Mouse (Mus musculus) heart, embryonic 11.5 days (tissue): Measurements from ENCODE around the gene Dhx35. TPM values are rescaled to one million over a fixed set of nuclear protein-coding genes. Genes with fewer than 3 reads are reported as not detected.
A peak's percentile ranks its signal among the peaks of the same experiment; 100 is the strongest.

Source experiments
- ATAC-seq: fragments of 200-750 bp; cut with Nextera tagmentation; replicated peaks from 2 replicates; pipeline ENCODE4 v1.8.0; 2017; ENCODE audit warnings: moderate library complexity; ENCODE audit not compliant: insufficient number of reproducible peaks, low FRiP score, low TSS enrichment
- H3K27ac ChIP-seq: fragments of 300-500 bp; sonication (generic); 2 replicates; pipeline ENCODE4 v1.5.1; 2014; ENCODE audit warnings: mild to moderate bottlenecking, low read depth, low read length
- H3K27me3 ChIP-seq: fragments of 300-500 bp; sonication (generic); 2 replicates; pipeline ENCODE4 v1.6.1; 2014; ENCODE audit warnings: mild to moderate bottlenecking, low read length, mixed read lengths; ENCODE audit not compliant: control insufficient read depth, insufficient read depth
- H3K36me3 ChIP-seq: fragments of 300-500 bp; sonication (generic); 2 replicates; pipeline ENCODE4 v1.6.1; 2014; ENCODE audit warnings: mild to moderate bottlenecking, low read length, moderate library complexity, mixed read lengths; ENCODE audit not compliant: control insufficient read depth, insufficient read depth
- H3K4me1 ChIP-seq: fragments of 300-500 bp; sonication (generic); 2 replicates; pipeline ENCODE4 v1.6.1; 2014; ENCODE audit warnings: low read length; ENCODE audit not compliant: control insufficient read depth, insufficient read depth
- H3K4me2 ChIP-seq: fragments of 300-500 bp; sonication (generic); 2 replicates; pipeline ENCODE4 v1.6.1; 2014; ENCODE audit warnings: mild to moderate bottlenecking, moderate library complexity
- H3K4me3 ChIP-seq: fragments of 300-500 bp; sonication (generic); 2 replicates; pipeline ENCODE4 v1.5.1; 2014; ENCODE audit warnings: low read depth, low read length
- H3K9ac ChIP-seq: fragments of 300-500 bp; sonication (generic); 2 replicates; pipeline ENCODE4 v1.6.1; 2014; ENCODE audit warnings: mild to moderate bottlenecking, low read depth, low read length, moderate library complexity
- H3K9me3 ChIP-seq: fragments of 300-500 bp; sonication (generic); replicated peaks from 2 replicates; pipeline ENCODE4 v1.6.1; 2016; ENCODE audit warnings: low read length; ENCODE audit not compliant: control insufficient read depth
- WGBS: fragments of 180-500 bp; shearing (Covaris S2); extraction: QIAGEN DNeasy Blood & Tissue Kit; methylation state at CpG from one replicate; pipeline ENCODE4 v1.1.7; 2014; ENCODE audit not compliant: insufficient replicate concordance; 5-methylcytosine and 5-hydroxymethylcytosine counted together
- polyA plus RNA-seq: library from polyadenylated mRNA; unstranded; fragments of >200 nt; fragmentation: Nextera tagmentation; extraction: Ambion mirVana; gene quantifications from 2 replicates; pipeline ENCODE4 v1.2.1, GENCODE M21; 2014

The Dhx35 gene
- polyA plus RNA-seq, 1 experiment from 2014 or later = 15.3 TPM

GRCm38 (mm10) chr2:158849416-158849815 is 54.8 kb downstream of the Dhx35 start:
- Histone ChIP-seq H3K27ac (no peak overlapping the region), H3K9me3 (no peaks in the 10 kb centered on the region), H3K27me3 (no peaks in the 10 kb centered on the region), H3K4me1 (no peaks in the 10 kb centered on the region), H3K36me3 (peaks cover 9% of the 10 kb centered on the region; the same call in 1 of the 2 replicates), H3K9ac (no peak overlapping the region), H3K4me2 (no peak overlapping the region), H3K4me3 (no peak overlapping the region)
- 70% methylated on average over 9 of the region's 9 CpGs for WGBS
- no peak for ATAC-seq

GRCm38 (mm10) chr2:158852579-158852978 is 58.0 kb downstream of the Dhx35 start:
- no peak for ATAC-seq
- H3K4me1 ChIP-seq = no peaks in the 10 kb centered on the region
- H3K27ac ChIP-seq = no peak overlapping the region
- H3K9me3 ChIP-seq = no peaks in the 10 kb centered on the region
- no peaks in the 10 kb centered on the region for H3K27me3 ChIP-seq
- no peak overlapping the region for H3K4me2 ChIP-seq
- H3K4me3 ChIP-seq = no peak overlapping the region
- WGBS = 38% methylated on average over 2 of the region's 2 CpGs
- no peak overlapping the region for H3K9ac ChIP-seq
- peaks cover 10% of the 10 kb centered on the region; the same call in 1 of the 2 replicates for H3K36me3 ChIP-seq

GRCm38 (mm10) chr2:158856896-158857499 is 62.4 kb downstream of the Dhx35 start:
- Histone ChIP-seq H3K4me1 (no peaks in the 10 kb centered on the region), H3K27me3 (no peaks in the 10 kb centered on the region), H3K36me3 (peaks cover 5% of the 10 kb centered on the region; the same call in 1 of the 2 replicates), H3K27ac (no peak overlapping the region), H3K4me2 (no peak overlapping the region), H3K9me3 (no peaks in the 10 kb centered on the region), H3K4me3 (no peak overlapping the region), H3K9ac (no peak overlapping the region)
- no peak; the same call in 1 of the 2 replicates for ATAC-seq
- WGBS = 82% methylated on average over 10 of the region's 10 CpGs

- H3K4me2 ChIP-seq = no peak overlapping the region
- no peak overlapping the region for H3K4me3 ChIP-seq
- H3K36me3 ChIP-seq = peaks cover 5% of the 10 kb centered on the region; the same call in 1 of the 2 replicates
- no peaks in the 10 kb centered on the region for H3K27me3 ChIP-seq
- no peaks in the 10 kb centered on the region for H3K9me3 ChIP-seq
- no peak; the same call in 1 of the 2 replicates for ATAC-seq
- WGBS = 89% methylated on average over 15 of the region's 15 CpGs
- H3K9ac ChIP-seq = no peak overlapping the region
- H3K27ac ChIP-seq = no peak overlapping the region
- H3K4me1 ChIP-seq = no peaks in the 10 kb centered on the region
These were observed 63.0 kb downstream of the Dhx35 start for GRCm38 (mm10) chr2:158857579-158857978.

GRCm38 (mm10) chr2:158861115-158861514 is 66.5 kb downstream of the Dhx35 start:
- Histone ChIP-seq H3K27me3 (no peaks in the 10 kb centered on the region), H3K9me3 (no peaks in the 10 kb centered on the region), H3K27ac (no peak overlapping the region), H3K36me3 (peaks cover 3% of the 10 kb centered on the region; the same call in 1 of the 2 replicates), H3K9ac (no peak overlapping the region), H3K4me1 (no peaks in the 10 kb centered on the region), H3K4me2 (no peak overlapping the region), H3K4me3 (no peak overlapping the region)
- no peak for ATAC-seq
- WGBS = 67% methylated on average over 2 of the region's 2 CpGs

- Histone ChIP-seq H3K9ac (no peak overlapping the region), H3K9me3 (no peaks in the 10 kb centered on the region), H3K4me3 (no peak overlapping the region), H3K36me3 (no peaks in the 10 kb centered on the region), H3K27ac (no peak overlapping the region), H3K4me2 (no peak overlapping the region), H3K27me3 (peaks cover 3% of the 10 kb centered on the region; the same call in 1 of the 2 replicates), H3K4me1 (no peaks in the 10 kb centered on the region)
- 0 out of 2 replicates have a peak, but pooled peaks have one; percentile 6 for ATAC-seq
- 43% methylated on average over 11 of the region's 11 CpGs for WGBS
These were observed 68.9 kb downstream of the Dhx35 start for GRCm38 (mm10) chr2:158863341-158864125.

- WGBS = 79% methylated on average over 4 of the region's 4 CpGs
- Histone ChIP-seq H3K4me1 (no peaks in the 10 kb centered on the region), H3K9me3 (no peaks in the 10 kb centered on the region), H3K9ac (no peak overlapping the region), H3K4me3 (no peak overlapping the region), H3K27me3 (peaks cover 3% of the 10 kb centered on the region; the same call in 1 of the 2 replicates), H3K4me2 (no peak overlapping the region), H3K36me3 (no peaks in the 10 kb centered on the region), H3K27ac (no peak overlapping the region)
- no peak for ATAC-seq
These were observed 69.5 kb downstream of the Dhx35 start for GRCm38 (mm10) chr2:158864126-158864458.

- peak; percentile 24; the same call in 1 of the 2 replicates for ATAC-seq
- 12% methylated on average over 10 of the region's 10 CpGs for WGBS
- no peak overlapping the region for H3K4me3 ChIP-seq
These were observed 70.8 kb downstream of the Dhx35 start for GRCm38 (mm10) chr2:158865358-158865757.

More at GRCm38 (mm10) chr2:158865358-158865757, 70.8 kb downstream of the Dhx35 start:
- no peak overlapping the region for H3K27ac ChIP-seq
- H3K4me1 ChIP-seq = peaks cover 7% of the 10 kb centered on the region; the same call in 1 of the 2 replicates
- H3K9me3 ChIP-seq = no peaks in the 10 kb centered on the region
- peaks cover 3% of the 10 kb centered on the region; the same call in 1 of the 2 replicates for H3K27me3 ChIP-seq
- H3K9ac ChIP-seq = no peak overlapping the region
- no peaks in the 10 kb centered on the region for H3K36me3 ChIP-seq
- H3K4me2 ChIP-seq = no peak overlapping the region
